Mouse (Mus musculus) MEL (cell line): ENCODE results near the gene Wrap73. TPM values are rescaled to one million over a fixed set of nuclear protein-coding genes. Genes with fewer than 3 reads are reported as not detected.

ENCODE experiments used
- DNase-seq: peaks from one replicate; pipeline ENCODE4 v3.0.0; 2011; ENCODE audit warnings: low read depth, low spot score
- H3K27ac ChIP-seq: 2 replicates; pipeline ENCODE4 v1.5.1; 2012; ENCODE audit warnings: low read depth, mild to moderate bottlenecking, control low read depth, low read length, moderate library complexity; ENCODE audit not compliant: control insufficient read depth
- H3K27me3 ChIP-seq, 2 experiments: fragments of 150-350 bp in 1 of 2; sonication (generic) in 1 of 2; 2 replicates each; pipeline ENCODE4 v1.6.1; 2012; ENCODE audit warnings: low read length in 2 of 2, mild to moderate bottlenecking in 2 of 2, improper control_type of control experiment in 1 of 2, moderate library complexity in 1 of 2; ENCODE audit not compliant: insufficient read depth in 2 of 2, control insufficient read depth in 1 of 2
- H3K36me3 ChIP-seq, 2 experiments: 2 replicates each; pipeline ENCODE4 v1.6.1; 2012 to 2014; ENCODE audit warnings: low read length in 2 of 2, improper control_type of control experiment in 1 of 2, inconsistent platforms in 1 of 2, mild to moderate bottlenecking in 1 of 2; ENCODE audit not compliant: insufficient read depth in 2 of 2, control insufficient read depth in 1 of 2
- H3K4me1 ChIP-seq, 2 experiments: fragments of 150-350 bp in 1 of 2; sonication (generic) in 1 of 2; 2 replicates each; pipeline ENCODE4 v1.6.1; 2012; ENCODE audit warnings: low read length in 2 of 2, improper control_type of control experiment in 1 of 2, mild to moderate bottlenecking in 1 of 2; ENCODE audit not compliant: insufficient read depth in 2 of 2, control insufficient read depth in 1 of 2
- H3K4me3 ChIP-seq, 2 experiments: fragments of 150-350 bp in 1 of 2; sonication (generic) in 1 of 2; 2 replicates each; pipeline ENCODE4 v1.5.1; 2012; ENCODE audit warnings: low read depth in 2 of 2, low read length in 2 of 2, mild to moderate bottlenecking in 2 of 2, moderate library complexity in 2 of 2, control low read depth in 1 of 2, improper control_type of control experiment in 1 of 2; ENCODE audit not compliant: control insufficient read depth in 1 of 2, insufficient read depth in 1 of 2
- H3K79me2 ChIP-seq: 2 replicates; pipeline ENCODE4 v1.6.1; 2012; ENCODE audit warnings: mild to moderate bottlenecking, low read length, moderate library complexity; ENCODE audit not compliant: control insufficient read depth, poor library complexity, insufficient read depth
- H3K9ac ChIP-seq: 2 replicates; pipeline ENCODE4 v1.6.1; 2012; ENCODE audit warnings: low read depth, mild to moderate bottlenecking, control low read depth, low read length, moderate library complexity; ENCODE audit not compliant: control insufficient read depth, poor library complexity, severe bottlenecking
- H3K9me3 ChIP-seq: fragments of 150-350 bp; sonication (generic); replicated peaks from 2 replicates; pipeline ENCODE4 v1.6.1; 2012; ENCODE audit warnings: mild to moderate bottlenecking, low read length, improper control_type of control experiment, moderate library complexity; ENCODE audit not compliant: insufficient read depth
- BHLHE40 ChIP-seq: IDR thresholded peaks from 2 replicates; pipeline ENCODE4 v1.6.1; 2012; ENCODE audit warnings: low read depth, mild to moderate bottlenecking, inconsistent platforms, low read length, improper control_type of control experiment, borderline replicate concordance
- CHD1 ChIP-seq: IDR thresholded peaks from 2 replicates; pipeline ENCODE4 v1.6.1; 2012; ENCODE audit warnings: low read depth, mild to moderate bottlenecking, inconsistent platforms, low read length, improper control_type of control experiment
- CTCF ChIP-seq, 3 experiments: IDR thresholded peaks in 2 of 3; conservative IDR thresholded peaks in 1 of 3; 2 replicates each; pipeline ENCODE4 v1.5.1; 2011 to 2012; ENCODE audit warnings: low read length in 3 of 3, low read depth in 2 of 3, mild to moderate bottlenecking in 2 of 3, improper control_type of control experiment in 1 of 3, inconsistent platforms in 1 of 3, mixed read lengths in 1 of 3, moderate library complexity in 1 of 3; ENCODE audit not compliant: control insufficient read depth in 1 of 3, insufficient read depth in 1 of 3, poor library complexity in 1 of 3, severe bottlenecking in 1 of 3
- ELF1 ChIP-seq: IDR thresholded peaks from 2 replicates; pipeline ENCODE4 v1.6.1; 2014; ENCODE audit warnings: low read depth, mild to moderate bottlenecking, inconsistent platforms, low read length, improper control_type of control experiment, moderate library complexity
- EP300 ChIP-seq, 2 experiments: IDR thresholded peaks; 2 replicates each; pipeline ENCODE4 v1.6.1; 2011; ENCODE audit warnings: improper control_type of control experiment in 2 of 2, low read length in 2 of 2, low read depth in 1 of 2, mild to moderate bottlenecking in 1 of 2
- ETS1 ChIP-seq: IDR thresholded peaks from 2 replicates; pipeline ENCODE4 v1.6.1; 2012; ENCODE audit warnings: low read depth, mild to moderate bottlenecking, inconsistent platforms, low read length, improper control_type of control experiment, moderate library complexity
- JUND ChIP-seq: IDR thresholded peaks from 2 replicates; pipeline ENCODE4 v1.6.1; 2011; ENCODE audit warnings: low read depth, mild to moderate bottlenecking, improper control_type of control experiment, low read length
- MEF2A ChIP-seq: IDR thresholded peaks from 2 replicates; pipeline ENCODE4 v1.6.1; 2014; ENCODE audit warnings: low read depth, mild to moderate bottlenecking, inconsistent platforms, low read length, improper control_type of control experiment; ENCODE audit not compliant: poor library complexity, insufficient replicate concordance, severe bottlenecking; ENCODE audit errors: extremely low read depth
- MXI1 ChIP-seq: IDR thresholded peaks from 2 replicates; pipeline ENCODE4 v1.6.1; 2011; ENCODE audit warnings: mild to moderate bottlenecking, low read depth, low read length, improper control_type of control experiment
- NRF1 ChIP-seq: IDR thresholded peaks from 2 replicates; pipeline ENCODE4 v1.6.1; 2014; ENCODE audit warnings: low read depth, mild to moderate bottlenecking, inconsistent platforms, low read length, improper control_type of control experiment, moderate library complexity; ENCODE audit not compliant: poor library complexity, insufficient read depth, severe bottlenecking
- POLR2A ChIP-seq, 2 experiments: IDR thresholded peaks; 2 replicates each; pipeline ENCODE4 v1.6.1; 2011 to 2012; ENCODE audit warnings: low read length in 2 of 2, mild to moderate bottlenecking in 2 of 2, control low read depth in 1 of 2, improper control_type of control experiment in 1 of 2, low read depth in 1 of 2, moderate library complexity in 1 of 2; ENCODE audit not compliant: control insufficient read depth in 1 of 2, insufficient read depth in 1 of 2, poor library complexity in 1 of 2
- RCOR1 ChIP-seq: IDR thresholded peaks from 2 replicates; pipeline ENCODE4 v1.6.1; 2012; ENCODE audit warnings: low read depth, mild to moderate bottlenecking, inconsistent platforms, low read length, improper control_type of control experiment
- SMC3 ChIP-seq: IDR thresholded peaks from 2 replicates; pipeline ENCODE4 v1.6.1; 2011; ENCODE audit warnings: low read depth, low read length, improper control_type of control experiment
- TBP ChIP-seq: IDR thresholded peaks from 2 replicates; pipeline ENCODE4 v1.8.0; 2011; ENCODE audit warnings: low read depth, low read length, improper control_type of control experiment
- TCF12 ChIP-seq: IDR thresholded peaks from 2 replicates; pipeline ENCODE4 v1.6.1; 2014; ENCODE audit warnings: low read depth, mild to moderate bottlenecking, inconsistent platforms, low read length, improper control_type of control experiment, moderate library complexity
- USF2 ChIP-seq, 2 experiments: IDR thresholded peaks; 2 replicates each; pipeline ENCODE4 v1.6.1; 2011 to 2012; ENCODE audit warnings: improper control_type of control experiment in 2 of 2, low read length in 2 of 2, borderline replicate concordance in 1 of 2, inconsistent platforms in 1 of 2, low read depth in 1 of 2, mild to moderate bottlenecking in 1 of 2; ENCODE audit not compliant: insufficient read depth in 1 of 2
- polyA plus RNA-seq, 2 experiments: library from polyadenylated mRNA; stranded (reverse) in 1 of 2; unstranded in 1 of 2; fragments of >175 nt in 1 of 2; fragments of >200 nt in 1 of 2; gene quantifications; 2 replicates each; pipeline versions ENCODE4 v1.2.1 to v1.2.4; 2012; ENCODE audit warnings: low replicate concordance in 2 of 2, low read depth in 1 of 2; ENCODE audit not compliant: insufficient read length in 2 of 2, insufficient read depth in 1 of 2, missing spikeins in 1 of 2
- total RNA-seq: library from RNA; depleted of rRNA; stranded (reverse); fragments of 300-350 nt; gene quantifications from 2 replicates; pipeline ENCODE4 v1.2.3, GENCODE M21; 2012

Wrap73 gene
- total and polyA plus RNA-seq, 3 experiments: 41.7 to 49.7 TPM; not detected in 1

GRCm38 (mm10) chr4:154142211-154143040 is at the start of gene Wrap73 (continued):
- TF ChIP-seq NRF1: no peak
- TF ChIP-seq USF2 (IDR thresholded peaks at IDR 0.05; ENCODE audit: borderline replicate concordance in 1 of 2, insufficient read depth in 1 of 2, low read depth in 1 of 2, low read length in 2 of 2): no peak
- peak; percentile 45 to 74; a peak in 2 of 4 replicates for TF ChIP-seq POLR2A (IDR thresholded peaks at IDR 0.05; ENCODE audit: control insufficient read depth in 1 of 2, insufficient read depth in 1 of 2, low read depth in 1 of 2, low read length in 2 of 2, poor library complexity in 1 of 2)
- TF ChIP-seq MXI1: peak; percentile 57

- no peaks in the 10 kb centered on the region for H3K79me2 ChIP-seq
- H3K27me3 ChIP-seq: no peaks in the 10 kb centered on the region
- H3K9me3 ChIP-seq: no peaks in the 10 kb centered on the region
- TF ChIP-seq CTCF (IDR thresholded peaks at IDR 0.05 in 2 of 3, conservative IDR thresholded peaks at IDR 0.05 in 1 of 3; ENCODE audit: control insufficient read depth in 1 of 3, insufficient read depth in 1 of 3, low read depth in 2 of 3, low read length in 3 of 3, poor library complexity in 1 of 3, severe bottlenecking in 1 of 3) (peak; percentile 11 to 38 (median 13); a peak in 3 of 6 replicates), BHLHE40 (no peak)
- H3K27ac ChIP-seq: no peak overlapping the region
- no peak overlapping the region for H3K9ac ChIP-seq
- H3K4me1 ChIP-seq: no peaks in the 10 kb centered on the region
- H3K36me3 ChIP-seq: no peaks in the 10 kb centered on the region
- no peak overlapping the region for H3K4me3 ChIP-seq
- no peak for DNase-seq
These were observed 49.0 kb upstream of the Wrap73 start for GRCm38 (mm10) chr4:154093210-154093609.

GRCm38 (mm10) chr4:154096111-154096510 is 46.1 kb upstream of the Wrap73 start:
- no peak for DNase-seq
- Histone ChIP-seq H3K79me2 (no peaks in the 10 kb centered on the region), H3K4me1 (no peaks in the 10 kb centered on the region), H3K9ac (no peak overlapping the region), H3K4me3 (no peak overlapping the region), H3K9me3 (no peaks in the 10 kb centered on the region), H3K27me3 (no peaks in the 10 kb centered on the region), H3K36me3 (no peaks in the 10 kb centered on the region), H3K27ac (no peak overlapping the region)
- no peak for TF ChIP-seq MEF2A
- no peak for TF ChIP-seq ETS1
- TF ChIP-seq EP300 (IDR thresholded peaks at IDR 0.05; ENCODE audit: low read depth in 1 of 2, low read length in 2 of 2): no peak
- TF ChIP-seq TBP: no peak
- TF ChIP-seq CHD1: no peak
- no peak for TF ChIP-seq TCF12
- no peak for TF ChIP-seq ELF1
- no peak for TF ChIP-seq RCOR1
- TF ChIP-seq USF2 (IDR thresholded peaks at IDR 0.05; ENCODE audit: borderline replicate concordance in 1 of 2, insufficient read depth in 1 of 2, low read depth in 1 of 2, low read length in 2 of 2): no peak
- TF ChIP-seq JUND: no peak
- TF ChIP-seq SMC3: no peak
